Mouse (Mus musculus): ENCODE data around the gene Mettl6.
"Not testable (repeated sequence)": the region's sequence is repeated elsewhere in the genome, so short reads cannot be mapped to it uniquely, and the experiment has no call there.

Gene Mettl6

DNA sequence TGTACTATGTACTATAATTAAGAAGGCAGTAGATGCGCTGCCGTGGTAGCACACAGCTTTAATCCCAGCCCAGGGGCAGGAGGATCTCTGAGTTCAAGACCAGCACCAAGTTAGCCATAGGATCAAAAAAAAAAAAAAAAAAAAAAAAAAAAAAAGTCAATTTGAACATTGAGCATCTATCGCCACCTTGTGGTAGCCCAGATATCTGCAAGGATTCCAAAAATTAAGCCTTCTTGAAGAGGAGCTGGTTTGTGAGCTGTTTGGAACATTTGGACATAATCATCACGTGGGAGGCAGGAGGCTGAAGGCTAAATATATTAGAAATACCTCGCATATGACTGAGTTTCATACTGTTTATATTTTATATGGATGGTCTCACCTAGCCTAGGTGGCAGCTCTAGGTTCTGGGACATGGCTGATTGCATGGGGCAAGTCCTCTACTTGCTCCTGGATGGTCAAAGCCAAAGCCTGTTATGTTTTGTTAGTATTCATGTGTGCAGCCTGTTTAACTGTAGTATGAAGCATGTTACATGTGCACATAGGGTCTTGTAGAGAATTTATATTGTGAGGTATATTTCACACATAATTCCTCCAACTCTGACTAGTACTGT lies 22.3 kb downstream of the Mettl6 start:
- DNase-seq: peak; percentile 54

DNA sequence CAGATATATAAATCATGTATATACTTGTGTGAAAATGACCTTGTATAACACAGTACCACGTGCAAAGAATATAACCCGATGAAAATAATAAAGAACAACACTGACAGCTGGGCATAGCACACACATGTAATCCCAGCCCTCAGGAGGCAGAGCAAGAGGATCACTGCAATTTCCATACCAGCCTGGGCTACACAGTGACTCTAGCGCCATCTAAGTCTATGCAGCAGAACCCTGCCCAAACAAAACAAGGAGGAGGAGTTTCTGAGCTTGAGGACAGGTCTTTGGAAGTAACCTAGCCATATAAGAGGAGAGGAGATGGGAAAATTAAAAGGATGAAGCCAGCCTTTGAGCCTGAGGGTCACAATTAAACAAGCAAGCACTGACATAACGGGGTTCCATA lies 25.1 kb downstream of the Mettl6 start:
- DNase-seq: no peak

GRCm38 (mm10) chr14:31464176-31464575 lies 30.7 kb downstream of the Mettl6 start:
- DNase-seq: no peak

DNA sequence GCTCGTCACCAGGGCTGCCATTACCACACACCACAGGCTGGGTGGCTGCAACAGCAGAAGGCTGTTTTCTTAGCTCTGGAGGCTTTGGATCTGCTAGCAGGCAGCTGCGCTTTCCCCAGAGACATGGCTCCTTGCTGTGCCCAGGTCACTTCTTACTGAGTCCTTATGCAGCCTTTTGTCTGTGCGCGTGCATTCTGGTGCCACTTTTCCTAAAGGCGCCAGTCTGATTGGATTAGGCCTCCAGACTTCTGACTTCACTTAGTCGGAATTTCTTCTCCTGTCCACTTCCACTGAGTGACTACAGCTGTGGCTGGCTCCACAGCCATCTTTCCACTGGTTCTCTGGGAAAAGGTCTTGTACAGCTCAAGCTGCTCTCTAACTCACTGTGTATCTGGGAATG lies 32.0 kb downstream of the Mettl6 start:
- no peak for DNase-seq

DNA sequence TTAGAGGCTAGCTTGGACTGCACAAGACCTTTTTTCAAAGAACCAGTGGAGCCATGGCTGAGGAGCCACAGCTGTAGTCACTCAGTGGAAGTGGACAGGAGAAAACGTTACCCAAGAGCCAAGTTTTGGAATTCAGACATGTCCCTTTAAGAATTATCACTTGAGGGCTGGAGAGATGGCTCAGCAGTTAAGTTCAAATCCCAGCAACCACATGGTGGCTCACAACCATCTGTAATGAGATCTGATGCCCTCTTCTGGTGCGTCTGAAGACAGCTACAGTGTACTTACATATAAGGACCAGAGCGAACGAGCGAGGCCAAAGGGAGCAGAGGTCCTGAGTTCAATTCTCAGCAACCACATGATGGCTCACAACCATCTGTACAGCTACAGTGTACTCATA lies 32.6 kb downstream of the Mettl6 start:
- not testable (repeated sequence) for DNase-seq

DNA sequence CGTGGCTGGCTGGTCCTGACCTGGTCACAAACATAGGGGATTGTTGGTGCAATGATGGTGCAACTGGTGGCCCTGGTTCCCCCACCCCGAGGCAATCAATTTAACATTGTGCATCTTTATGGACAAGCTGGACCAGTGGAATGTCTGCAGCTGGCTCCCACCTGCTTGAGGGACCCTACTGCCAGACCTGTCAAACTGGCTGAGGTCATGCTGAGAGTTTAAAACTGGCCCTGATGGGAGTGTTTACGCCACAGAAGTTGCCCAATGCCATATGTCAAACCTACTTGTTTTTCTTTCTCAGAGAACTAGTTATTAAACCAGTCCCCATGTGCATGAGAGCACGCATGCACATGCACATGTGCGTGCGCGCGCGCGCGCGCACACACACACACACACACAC lies 36.8 kb downstream of the Mettl6 start:
- no peak for DNase-seq

DNA sequence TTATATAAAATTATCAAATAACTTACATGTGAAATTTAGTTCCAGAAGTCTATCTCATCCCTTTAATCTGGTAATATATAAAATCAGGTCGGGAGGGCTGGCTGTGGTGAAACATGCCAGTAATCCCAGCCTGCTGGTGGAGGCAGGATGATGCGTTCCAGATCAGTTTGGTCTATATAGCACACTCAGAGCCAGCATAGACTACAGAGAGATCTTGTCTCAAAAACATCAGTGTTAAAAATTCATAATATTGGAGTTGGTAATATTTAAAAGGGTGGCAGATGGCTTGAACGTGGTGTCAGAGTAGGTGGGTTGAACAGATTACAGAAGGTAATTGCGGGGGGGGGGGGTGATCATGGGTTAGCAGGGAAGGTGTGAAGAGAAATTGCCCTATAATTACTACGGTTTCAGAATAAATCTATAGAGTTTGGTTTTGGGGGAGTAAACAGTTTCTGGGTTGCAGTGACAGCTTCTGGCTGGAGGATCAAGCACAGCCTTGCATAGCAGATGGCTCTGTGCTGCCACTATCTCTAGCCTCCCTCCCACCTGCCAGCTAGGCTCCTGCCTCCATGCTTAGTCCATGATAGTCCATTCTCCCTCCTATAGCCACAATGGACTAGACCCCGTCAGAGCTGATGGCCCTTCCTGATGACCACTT lies 38.6 kb downstream of the Mettl6 start:
- DNase-seq: no peak

DNA sequence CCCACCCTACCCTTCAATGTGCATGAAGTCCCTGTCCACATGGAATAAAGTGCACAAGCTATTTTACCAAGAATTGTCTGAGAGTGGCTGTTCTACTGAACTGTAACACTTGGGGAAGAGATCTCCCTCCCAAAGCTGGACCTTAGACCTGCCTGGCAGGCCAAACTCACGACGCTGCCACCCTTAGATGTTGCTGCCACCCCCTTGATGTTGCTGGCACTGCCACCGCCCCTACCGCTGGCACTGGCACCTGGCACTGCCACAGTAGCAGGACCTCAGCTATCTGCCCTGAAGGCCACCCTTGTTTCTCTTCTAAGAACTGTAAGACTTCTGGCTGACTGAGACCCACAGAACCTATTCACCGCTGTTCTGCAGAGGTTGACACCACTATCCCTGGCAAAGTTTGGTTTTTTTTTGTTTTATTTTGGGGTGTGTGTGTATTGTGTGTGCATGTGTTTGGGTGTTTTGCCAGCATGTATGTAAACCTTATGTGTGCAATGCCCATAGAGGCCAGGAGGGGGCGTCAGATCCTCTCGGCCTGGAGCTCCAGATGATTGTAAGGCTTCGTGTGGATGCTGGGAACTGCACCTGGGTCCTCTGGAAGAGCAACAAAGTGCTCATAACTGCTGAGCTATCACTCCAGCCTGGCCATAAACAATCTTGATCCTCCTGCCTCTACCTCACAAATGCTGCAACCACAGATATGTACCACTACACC lies 39.8 kb downstream of the Mettl6 start:
- no peak for DNase-seq

- DNase-seq: not testable (repeated sequence)
These were observed 40.9 kb downstream of the Mettl6 start for GRCm38 (mm10) chr14:31453946-31454345.

- no peak for DNase-seq
These were observed 45.8 kb downstream of the Mettl6 start for GRCm38 (mm10) chr14:31448994-31449393.

DNA sequence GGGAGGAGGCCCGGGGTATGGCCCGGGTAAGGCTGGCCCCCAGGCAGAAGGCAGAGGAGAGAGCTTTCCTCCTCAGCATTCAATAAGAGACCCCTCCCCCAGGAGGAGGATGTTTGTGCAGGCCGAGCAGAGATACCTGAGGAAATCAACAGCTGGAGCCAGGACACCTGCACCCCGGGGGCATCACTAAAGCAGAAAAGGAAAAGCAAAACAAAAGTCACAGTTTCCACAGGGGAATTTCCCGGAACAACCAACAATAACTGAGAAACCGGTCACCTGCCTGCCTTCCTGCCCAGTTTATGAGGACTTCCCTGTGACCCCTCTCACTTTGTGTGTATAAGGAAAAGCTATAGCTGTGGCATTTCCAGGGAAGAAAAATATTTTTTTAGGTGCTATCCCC lies 51.2 kb downstream of the Mettl6 start:
- DNase-seq: no peak

DNA sequence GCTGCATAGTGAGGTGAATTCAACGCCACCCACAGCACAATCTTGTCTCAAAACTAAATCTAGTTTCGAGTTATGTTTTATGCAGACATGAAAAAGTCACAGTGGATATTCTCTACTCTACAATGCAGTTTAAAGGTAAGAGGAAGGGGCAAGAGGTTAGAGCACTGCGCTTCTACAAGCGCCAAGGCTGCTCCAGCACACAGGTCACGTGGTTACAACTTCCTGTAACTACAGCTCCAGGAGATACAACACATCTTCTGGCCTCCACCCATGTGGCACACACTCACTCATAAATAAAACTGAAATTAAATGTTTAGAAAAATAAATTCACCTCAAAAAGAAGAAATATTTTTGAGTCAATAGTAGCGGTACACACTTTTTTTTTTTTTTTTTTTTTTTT lies 54.1 kb downstream of the Mettl6 start:
- DNase-seq: no peak

GRCm38 (mm10) chr14:31440230-31440629 lies 54.6 kb downstream of the Mettl6 start:
- DNase-seq: no peak

- no peak for DNase-seq
These were observed 55.6 kb downstream of the Mettl6 start for GRCm38 (mm10) chr14:31439279-31439678.

- DNase-seq: peak; percentile 45
These were observed 56.9 kb downstream of the Mettl6 start for GRCm38 (mm10) chr14:31437826-31438529.

DNA sequence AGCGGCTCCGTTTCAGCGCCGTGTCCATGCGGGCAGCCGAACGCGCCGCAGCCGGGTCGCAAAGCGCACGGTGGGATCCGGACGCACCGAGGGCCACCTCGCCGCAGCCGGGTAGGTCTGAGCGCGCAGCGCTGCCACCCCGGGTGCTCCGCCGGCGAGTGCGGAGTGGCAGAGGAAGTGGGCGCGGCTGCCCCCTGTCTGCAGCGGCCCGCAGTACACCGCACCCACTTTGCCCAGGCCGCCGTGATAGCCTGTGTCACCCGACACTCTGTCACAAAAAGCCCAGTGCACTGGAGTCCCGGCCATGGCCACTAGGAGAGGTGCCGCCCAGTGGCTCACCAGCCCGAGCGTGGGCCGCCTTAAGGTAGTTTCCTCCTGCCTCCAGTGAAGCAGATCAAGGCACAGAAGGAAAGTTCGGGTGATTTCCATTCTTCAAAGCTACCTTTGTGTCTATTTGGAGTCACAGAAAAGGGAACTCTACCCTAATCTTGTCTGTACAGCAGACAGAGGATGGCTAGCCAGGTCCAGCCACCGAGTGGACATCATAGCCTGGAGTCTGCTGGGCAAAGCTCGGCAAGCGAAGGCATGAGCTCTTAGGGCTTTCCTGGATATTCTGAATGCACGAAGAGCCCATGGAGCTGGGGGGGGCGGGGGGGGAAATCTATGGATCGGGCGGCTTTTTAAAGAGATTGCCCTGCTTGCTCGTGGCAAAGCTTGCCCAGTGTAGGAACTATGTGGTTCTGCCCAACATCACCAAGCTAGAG lies 58.7 kb downstream of the Mettl6 start, which contains the start of gene Sh3bp5:
Gene Sh3bp5, minus strand, starts transcription at position 149 of the 764 bp plus-strand sequence.
- peak; percentile 94 for DNase-seq

DNA sequence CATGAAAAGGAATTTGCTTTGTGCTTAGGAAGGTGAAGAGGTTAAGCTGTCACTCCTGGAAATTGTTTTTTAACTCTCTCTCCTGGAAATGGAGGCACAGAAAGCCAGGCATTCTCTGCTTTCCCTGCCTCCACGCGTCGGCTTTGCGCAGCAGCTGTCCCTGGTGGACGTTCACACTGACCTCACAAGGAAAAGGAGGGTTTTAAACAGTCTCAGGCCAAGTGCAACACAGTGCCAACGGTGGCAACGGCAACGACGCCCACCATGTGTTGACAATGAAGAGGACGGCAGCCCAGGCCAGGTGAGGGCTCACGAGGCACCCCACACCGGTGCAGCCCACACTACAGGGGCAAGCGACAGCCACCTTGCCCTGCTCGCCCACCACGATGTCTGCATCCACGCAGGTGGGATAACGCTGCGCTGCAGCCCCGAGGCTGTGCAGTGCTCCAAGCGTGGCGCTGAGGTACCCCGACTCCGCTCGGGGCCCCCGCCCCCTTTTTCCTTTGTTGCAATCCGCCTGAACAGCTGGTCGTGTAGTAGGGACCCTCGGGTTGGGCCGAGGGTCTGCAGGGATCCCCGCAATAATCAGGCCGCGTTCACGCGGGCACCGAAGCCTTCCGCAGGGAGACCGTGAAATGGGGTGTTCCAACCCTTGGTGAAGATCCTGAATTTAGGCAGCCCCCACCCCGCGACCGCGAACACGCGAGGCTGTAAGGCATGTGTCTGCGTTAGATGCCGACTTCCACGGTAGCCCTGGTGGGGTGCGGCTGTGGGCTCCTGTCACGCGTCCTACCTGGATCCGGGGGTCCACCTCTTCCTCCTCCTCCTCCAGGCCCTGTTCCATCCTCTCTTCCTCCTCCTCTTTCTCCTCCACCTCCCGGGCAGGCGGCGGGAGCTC lies 59.6 kb downstream of the Mettl6 start:
- no peak for DNase-seq

DNA sequence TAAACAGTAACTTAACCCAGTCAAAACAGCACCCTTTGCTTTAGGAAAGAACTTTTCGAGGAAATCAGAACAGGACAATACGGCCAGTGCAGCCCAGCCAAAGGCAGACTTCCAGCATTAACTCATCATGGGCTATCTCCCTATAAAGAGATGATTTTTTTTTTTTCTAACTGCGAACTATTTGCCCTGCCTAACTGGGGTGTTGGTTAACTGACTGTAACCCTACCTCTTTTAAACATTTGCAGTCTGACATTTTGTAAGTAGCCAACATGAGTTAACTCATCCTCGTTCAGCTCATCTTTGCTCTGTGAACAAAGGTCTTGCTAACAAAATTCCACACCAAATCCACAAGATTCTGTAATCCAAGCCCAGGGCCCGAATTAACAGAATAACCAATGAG lies 60.4 kb downstream of the Mettl6 start:
- DNase-seq: no peak

DNA sequence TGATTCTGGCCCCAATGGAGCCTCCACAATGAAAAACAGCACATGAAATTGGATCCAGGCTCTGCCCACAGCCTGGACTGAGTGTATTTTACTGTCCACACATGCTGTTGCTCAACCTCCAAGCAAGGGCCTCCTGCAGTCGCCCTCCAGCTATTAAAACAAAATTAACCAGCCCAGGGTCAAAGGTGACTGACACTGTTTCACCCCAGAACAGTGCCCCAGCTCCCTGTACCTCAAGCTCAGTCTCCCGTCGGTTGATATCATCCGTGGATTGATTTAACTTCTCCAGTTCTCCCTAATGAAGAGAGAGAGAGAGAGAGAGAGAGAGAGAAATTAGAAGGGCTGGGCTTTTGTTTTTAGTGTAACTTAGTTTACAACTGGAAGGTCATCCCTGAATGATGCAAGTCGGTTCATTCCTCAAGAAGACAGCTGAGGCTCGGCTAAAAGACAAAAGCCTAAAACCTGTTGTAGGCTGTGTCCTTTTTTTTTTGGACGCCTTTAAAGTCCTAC lies 60.9 kb downstream of the Mettl6 start:
- no peak for DNase-seq

- no peak for DNase-seq
These were observed 61.7 kb downstream of the Mettl6 start for GRCm38 (mm10) chr14:31433126-31433525.

- DNase-seq: no peak
These were observed 62.4 kb downstream of the Mettl6 start for GRCm38 (mm10) chr14:31432424-31432823.

All from right cerebral cortex, adult 18-20 months (tissue).